Mouse (Mus musculus) lung, adult 2 months (tissue): ENCODE measurements around the gene Tyw3. TPM values are rescaled to one million over a fixed set of nuclear protein-coding genes. Genes with fewer than 3 reads are reported as not detected.

Experiments
- DNase-seq: peaks from one replicate; pipeline ENCODE4 v3.0.0; 2022
- H3K4me1 ChIP-seq: fragments of 200-500 bp; 2 replicates; pipeline ENCODE4 v1.6.1; 2011; ENCODE audit warnings: low read length; ENCODE audit not compliant: control insufficient read depth, insufficient read depth
- H3K4me3 ChIP-seq: fragments of 200-500 bp; replicated peaks from 2 replicates; pipeline ENCODE3; 2011; ENCODE audit warnings: low read depth, mild to moderate bottlenecking, control low read depth, low read length; ENCODE audit errors: extremely low read depth
- CTCF ChIP-seq: fragments of 200-500 bp; IDR thresholded peaks from 2 replicates; pipeline ENCODE4 v1.5.1; 2011; ENCODE audit warnings: mild to moderate bottlenecking, low read length, control low read depth; ENCODE audit not compliant: insufficient read depth
- POLR2A ChIP-seq: fragments of 200-500 bp; IDR thresholded peaks from 2 replicates; pipeline ENCODE4 v1.6.1; 2011; ENCODE audit warnings: low read depth, mild to moderate bottlenecking, control low read depth, low read length, borderline replicate concordance; ENCODE audit errors: extremely low read depth
- WGBS: fragments of 180-500 bp; shearing (Covaris S2); methylation state at CpG from one replicate; pipeline ENCODE4 v1.1.7; 2018; 5-methylcytosine and 5-hydroxymethylcytosine counted together
- polyA plus RNA-seq: library from polyadenylated mRNA; depleted of rRNA; stranded (reverse); fragments of >200 nt; gene quantifications from 2 replicates; pipeline ENCODE4 v1.2.3, GENCODE M21; 2012; rRNA removed

Gene Tyw3
- polyA plus RNA-seq, 1 experiment: 9.1 TPM

- Histone ChIP-seq H3K4me3 (no peak overlapping the region), H3K4me1 (no peaks in the 10 kb centered on the region)
- 52% methylated on average over 10 of the region's 10 CpGs for WGBS
- no peak for DNase-seq
- TF ChIP-seq CTCF (no peak), POLR2A (no peak)
These were observed 56.6 kb downstream of the Tyw3 start for GRCm38 (mm10) chr3:154540086-154540911.

- no peak for TF ChIP-seq CTCF
- TF ChIP-seq POLR2A: no peak
- no peaks in the 10 kb centered on the region for H3K4me1 ChIP-seq
- 79% methylated on average over 5 of the region's 5 CpGs for WGBS
- no peak overlapping the region for H3K4me3 ChIP-seq
- DNase-seq: no peak
These were observed 60.8 kb downstream of the Tyw3 start for GRCm38 (mm10) chr3:154536134-154536533.

GRCm38 (mm10) chr3:154533246-154533645 lies 63.7 kb downstream of the Tyw3 start:
- no peak for TF ChIP-seq POLR2A
- no peak for TF ChIP-seq CTCF
- H3K4me1 ChIP-seq: no peaks in the 10 kb centered on the region
- 58% methylated on average over 5 of the region's 5 CpGs for WGBS
- no peak for DNase-seq
- no peak overlapping the region for H3K4me3 ChIP-seq

- no peak overlapping the region for H3K4me3 ChIP-seq
- WGBS: 53% methylated on average over 5 of the region's 5 CpGs
- no peak for TF ChIP-seq CTCF
- TF ChIP-seq POLR2A: no peak
- DNase-seq: no peak
- no peaks in the 10 kb centered on the region for H3K4me1 ChIP-seq
These were observed 67.9 kb downstream of the Tyw3 start for GRCm38 (mm10) chr3:154528973-154529372.

GRCm38 (mm10) chr3:154526610-154527009 lies 70.3 kb downstream of the Tyw3 start:
- Histone ChIP-seq H3K4me3 (no peak overlapping the region), H3K4me1 (no peaks in the 10 kb centered on the region)
- WGBS: 31% methylated on average over 6 of the region's 6 CpGs
- no peak for TF ChIP-seq POLR2A
- TF ChIP-seq CTCF: no peak
- no peak for DNase-seq

Other genes with a start within 250 kb of the Tyw3 start
- gene Cryz, start 393 bp downstream of the Tyw3 start, polyA plus RNA-seq: 4.7 and 6.6 TPM in 2 replicates
- 1.9 and 2.6 TPM in 2 replicates for gene Erich3, start 66.8 kb upstream of the Tyw3 start, polyA plus RNA-seq